Comparison of ENCODE assay signal across 24 mouse cellular contexts in genomic region chr3:122090338-122090737, GRCm38 (mm10). TPM values are rescaled to one million over a fixed set of nuclear protein-coding genes. Genes with fewer than 3 reads are reported as not detected.
"Had no signal": no experiment of that assay in that cellular context is flagged by ENCODE, and none has a peak within 500 bp of the region (broad histone marks: within the 10 kb centered on the region; RNA-seq: fewer than 3 reads in every experiment).

No protein-coding gene starts in this region.

- H3K4me2 ChIP-seq: heart, embryonic 11.5 days; heart, embryonic 13.5 days; heart, embryonic 15.5 days; hindbrain, embryonic 12.5 days; hindbrain, embryonic 14.5 days; intestine, embryonic 15.5 days; limb, embryonic 13.5 days; limb, embryonic 15.5 days; liver, embryonic 12.5 days had no signal

- ATAC-seq: hindbrain, embryonic 16.5 days; inflammation-experienced regulatory T-cells, adult 6 months; intestine, embryonic 15.5 days; intestine, postnatal 0 days; liver, embryonic 12.5 days had no signal

- H3K27ac ChIP-seq: heart, embryonic 13.5 days; heart, embryonic 15.5 days; hindbrain, embryonic 10.5 days; hindbrain, embryonic 12.5 days; hindbrain, embryonic 14.5 days; intestine, embryonic 15.5 days; layer of hippocampus, adult 2 months; left cerebral cortex, adult 2 months; limb, embryonic 13.5 days; limb, embryonic 15.5 days; liver, embryonic 12.5 days had no signal

- H3K9ac ChIP-seq: heart, embryonic 13.5 days; heart, embryonic 15.5 days; hindbrain, embryonic 12.5 days; hindbrain, embryonic 14.5 days; intestine, embryonic 15.5 days; limb, embryonic 13.5 days; limb, embryonic 15.5 days; liver, embryonic 12.5 days had no signal

- H3K4me3 ChIP-seq: heart, embryonic 13.5 days; heart, embryonic 15.5 days; hindbrain, embryonic 10.5 days; hindbrain, embryonic 12.5 days; intestine, embryonic 15.5 days; layer of hippocampus, adult 2 months; left cerebral cortex, adult 2 months; limb, embryonic 13.5 days; limb, embryonic 15.5 days; liver, embryonic 12.5 days had no signal

- H3K36me3 ChIP-seq: heart, embryonic 13.5 days; heart, embryonic 15.5 days; hindbrain, embryonic 10.5 days; hindbrain, embryonic 12.5 days; intestine, embryonic 15.5 days; limb, embryonic 13.5 days; limb, embryonic 15.5 days; liver, embryonic 12.5 days had no signal

- H3K9me3 ChIP-seq: heart, embryonic 13.5 days; heart, embryonic 15.5 days; hindbrain, embryonic 10.5 days; hindbrain, embryonic 12.5 days; intestine, embryonic 15.5 days; limb, embryonic 13.5 days; limb, embryonic 15.5 days; liver, embryonic 12.5 days had no signal

- DNase-seq: gastrocnemius, postnatal 14 days; gastrocnemius, postnatal 36 days; heart, adult 18-20 months; heart, postnatal 10 days; heart, postnatal 4 days; kidney, adult 18-20 months; kidney, adult 8-10 months; kidney, postnatal 10 days; kidney, postnatal 4 days had no signal

- H3K27me3 ChIP-seq: heart, embryonic 13.5 days; heart, embryonic 15.5 days; intestine, embryonic 15.5 days; limb, embryonic 13.5 days; limb, embryonic 15.5 days; liver, embryonic 12.5 days had no signal

RNA-seq across cellular contexts. Expression of gene Abca4, which starts 46.1 kb away (rescaled TPM):
- polyA plus RNA-seq: inflammation-experienced regulatory T-cells, adult 6 months had no signal
